Mouse (Mus musculus) CD8-positive naive resting alpha-beta T cell, adult 57 days (primary cell): Measurements from ENCODE around the gene Zfp770. TPM values are rescaled to one million over a fixed set of nuclear protein-coding genes. Genes with fewer than 3 reads are reported as not detected.

Experiments used
- total RNA-seq: library from RNA; stranded (reverse); gene quantifications from one replicate; pipeline ENCODE4 v1.2.4, GENCODE M21; 2023

Gene Zfp770
- 10.0 TPM for total RNA-seq

GRCm38 (mm10) chr2:114200932-114201559, at the start of gene Zfp770:
Gene Zfp770 (minus strand): TSS chr2:114201469.

DNA sequence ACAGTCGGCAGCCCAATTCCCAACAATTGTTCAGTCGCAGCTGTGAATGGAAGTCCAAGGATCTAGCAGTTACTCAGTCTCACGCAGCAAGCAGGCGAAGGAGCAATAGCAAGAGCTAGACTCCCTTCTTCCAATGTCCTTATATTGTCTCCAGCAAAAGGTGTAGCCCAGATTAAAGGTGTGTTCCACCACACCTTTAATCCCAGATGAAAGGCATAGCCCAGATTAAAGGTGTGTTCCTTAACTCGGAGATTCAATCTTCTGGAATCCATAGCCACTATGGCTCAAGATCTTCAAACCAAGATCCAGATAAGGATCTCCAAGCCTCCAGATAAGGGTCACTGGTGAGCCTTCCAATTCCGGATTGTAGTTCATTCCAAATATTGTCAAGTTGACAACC, 14.3 kb downstream of the Zfp770 start, which contains the start of gene Aqr:
Gene Aqr (minus strand): TSS at position 101 of the 400 bp plus-strand sequence.

Other genes with a start within 250 kb of the Zfp770 start
- gene Gjd2, start 187.8 kb downstream of the Zfp770 start, total RNA-seq: not detected
- gene Actc1, start 147.9 kb downstream of the Zfp770 start, total RNA-seq: not detected
- gene Aqr, start 14.4 kb downstream of the Zfp770 start, total RNA-seq: 90.7 TPM